Mouse (Mus musculus): Measurements from ENCODE around the gene 1810046K07Rik.

The 1810046K07Rik gene

GRCm38 (mm10) chr9:51305146-51305545, 23.6 kb downstream of the 1810046K07Rik start:
- WGBS: 31% methylated on average over 3 of the region's 3 CpGs

GRCm38 (mm10) chr9:51303980-51304379, 24.7 kb downstream of the 1810046K07Rik start:
- WGBS: 68% methylated on average over 5 of the region's 5 CpGs

- 54% methylated on average over 8 of the region's 8 CpGs for WGBS
These were observed 35.2 kb downstream of the 1810046K07Rik start for GRCm38 (mm10) chr9:51293541-51293940.

- 23% methylated on average over 4 of the region's 4 CpGs for WGBS
These were observed 36.0 kb downstream of the 1810046K07Rik start for GRCm38 (mm10) chr9:51292674-51293073.

- 66% methylated on average over 4 of the region's 4 CpGs for WGBS
These were observed 37.7 kb downstream of the 1810046K07Rik start for GRCm38 (mm10) chr9:51290980-51291379.

GRCm38 (mm10) chr9:51286079-51286478, 42.6 kb downstream of the 1810046K07Rik start:
- WGBS: 36% methylated on average over 2 of the region's 2 CpGs

GRCm38 (mm10) chr9:51278500-51279381, 50.0 kb downstream of the 1810046K07Rik start, which contains the start of gene Colca2:
Gene Colca2 (minus strand): TSS chr9:51278569.
- WGBS: under 1% methylated on average over 53 of the region's 53 CpGs

GRCm38 (mm10) chr9:51277834-51278498, 50.8 kb downstream of the 1810046K07Rik start:
- WGBS: 17% methylated on average over 13 of the region's 13 CpGs

- 67% methylated on average over 4 of the region's 4 CpGs for WGBS
These were observed 54.0 kb downstream of the 1810046K07Rik start for GRCm38 (mm10) chr9:51274678-51275077.

GRCm38 (mm10) chr9:51273581-51274154, 55.0 kb downstream of the 1810046K07Rik start:
- 76% methylated on average over 9 of the region's 9 CpGs for WGBS

- WGBS: 84% methylated on average over 5 of the region's 5 CpGs
These were observed 56.6 kb downstream of the 1810046K07Rik start for GRCm38 (mm10) chr9:51272102-51272501.

- 60% methylated on average over 8 of the region's 8 CpGs for WGBS
These were observed 57.6 kb downstream of the 1810046K07Rik start for GRCm38 (mm10) chr9:51271073-51271472.

GRCm38 (mm10) chr9:51268852-51269251, 59.9 kb downstream of the 1810046K07Rik start:
- 76% methylated on average over 5 of the region's 5 CpGs for WGBS

- WGBS: 90% methylated on average over 5 of the region's 5 CpGs
These were observed 70.3 kb downstream of the 1810046K07Rik start for GRCm38 (mm10) chr9:51258426-51258825.

GRCm38 (mm10) chr9:51256780-51257502, 71.8 kb downstream of the 1810046K07Rik start:
- WGBS: 69% methylated on average over 4 of the region's 4 CpGs

Data from cerebral cortex, adult 2 months (tissue).